Mouse (Mus musculus): ENCODE data around the gene Copz1. TPM values are rescaled to one million over a fixed set of nuclear protein-coding genes. Genes with fewer than 3 reads are reported as not detected.

Gene Copz1
- polyA plus RNA-seq, 1 experiment from 2014 or later, result 300 TPM

DNA sequence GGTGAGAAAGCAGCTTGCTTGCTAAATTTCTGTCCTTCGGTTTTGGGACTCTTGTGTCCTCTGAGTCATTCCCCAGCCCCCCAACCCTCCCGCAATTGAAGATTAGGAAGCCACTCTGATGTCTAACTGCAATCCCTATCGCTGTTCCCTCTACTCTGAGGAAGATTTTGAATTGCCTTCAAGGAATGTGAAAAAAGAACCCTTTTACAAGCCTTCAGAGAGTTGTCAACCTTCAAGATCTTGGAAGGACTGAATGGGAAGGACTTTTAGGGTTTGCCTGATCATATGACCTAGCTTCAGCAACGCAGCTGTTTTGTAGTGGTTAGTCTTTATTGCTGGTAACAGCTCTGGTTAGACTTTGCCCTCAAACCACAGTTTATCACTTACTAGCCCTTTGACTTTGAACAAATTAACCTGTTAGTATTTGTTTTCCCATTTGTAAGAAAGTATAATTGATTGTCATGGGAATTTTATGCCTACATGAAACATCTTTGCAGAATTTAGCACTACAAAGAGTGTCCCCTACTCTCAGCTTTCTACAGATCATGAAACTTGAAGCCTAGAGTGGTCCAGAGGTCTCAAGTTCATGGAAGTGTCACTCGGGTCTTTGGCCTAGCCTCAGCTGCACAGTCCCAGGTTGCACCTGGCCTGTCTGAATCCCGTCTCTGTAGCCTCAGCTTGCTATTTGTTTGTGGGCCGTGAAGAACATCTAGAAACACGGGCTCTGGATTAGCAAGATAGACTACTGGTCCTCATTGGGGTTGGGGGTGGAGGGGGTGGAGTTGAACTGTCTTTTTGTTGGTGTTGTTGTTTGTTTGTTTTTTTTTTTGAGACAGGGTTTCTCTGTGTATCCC is 33.5 kb downstream of the Copz1 start:
- ATAC-seq (replicated peaks; ENCODE audit: low FRiP score), result no peak
- H3K4me2 ChIP-seq, result peak overlapping the region; percentile 77
- H3K4me3 ChIP-seq (replicated peaks), result peak overlapping the region; percentile 48
- WGBS, result 21% methylated on average over 8 of the region's 8 CpGs
- H3K4me1 ChIP-seq, result peaks cover 92% of the 10 kb centered on the region
- H3K9me3 ChIP-seq (replicated peaks), result no peaks in the 10 kb centered on the region
- no peaks in the 10 kb centered on the region for H3K27me3 ChIP-seq
- peak overlapping the region; percentile 41 for H3K9ac ChIP-seq
- H3K27ac ChIP-seq, result peak overlapping the region; percentile 98
- no peaks in the 10 kb centered on the region for H3K36me3 ChIP-seq

GRCm38 (mm10) chr15:103307125-103307524 is 34.6 kb downstream of the Copz1 start:
- no peak for ATAC-seq (replicated peaks; ENCODE audit: low FRiP score)
- Histone ChIP-seq H3K36me3 (no peaks in the 10 kb centered on the region), H3K9ac (peak overlapping the region; percentile 22; the same call in 1 of the 2 replicates), H3K4me3 (replicated peaks) (no peak overlapping the region), H3K4me1 (peaks cover 81% of the 10 kb centered on the region), H3K9me3 (replicated peaks) (no peaks in the 10 kb centered on the region), H3K4me2 (peak overlapping the region; percentile 28; the same call in 1 of the 2 replicates), H3K27ac (peak overlapping the region; percentile 98), H3K27me3 (no peaks in the 10 kb centered on the region)
- 3% methylated on average over 7 of the region's 7 CpGs for WGBS

DNA sequence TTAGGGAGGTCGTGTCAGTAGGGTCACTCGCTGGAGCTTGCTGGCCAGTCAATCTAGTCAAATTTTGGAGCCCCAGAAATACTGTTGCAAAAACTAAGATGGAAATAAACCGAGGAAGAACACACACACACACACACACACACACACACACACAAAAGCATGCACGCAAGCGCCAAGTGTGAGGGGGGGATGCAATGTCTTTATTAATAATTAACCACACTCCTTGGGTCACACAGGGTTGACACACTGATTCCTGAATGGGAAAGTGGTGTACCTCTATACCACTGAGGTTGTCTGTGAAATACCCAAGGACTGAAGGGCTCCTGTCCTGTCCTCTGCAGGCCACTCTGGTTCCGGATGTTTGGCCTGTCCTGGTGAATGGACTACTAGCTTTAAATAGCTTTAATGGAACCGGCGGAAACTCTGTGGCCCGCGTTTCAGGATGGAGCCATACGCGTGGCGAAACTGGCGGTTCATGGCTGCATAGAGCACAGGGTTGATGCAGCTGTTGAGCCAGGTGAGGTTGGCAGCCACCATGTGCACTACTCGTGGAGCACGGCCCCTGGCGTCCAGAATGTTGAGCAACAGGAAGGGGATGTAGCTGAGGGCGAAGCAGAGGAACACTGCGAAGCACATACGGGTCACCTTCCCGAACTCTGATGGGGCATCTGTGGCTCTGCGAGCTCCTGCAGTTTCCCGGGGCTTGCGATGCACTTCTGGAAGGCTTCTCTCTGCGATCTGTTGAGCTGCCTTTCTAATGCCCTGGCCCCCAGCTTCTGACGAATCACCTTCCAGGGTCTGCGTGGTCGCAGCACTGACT is 35.8 kb downstream of the Copz1 start:
- H3K9ac ChIP-seq, result no peak overlapping the region
- peak overlapping the region; percentile 40 for H3K4me2 ChIP-seq
- ATAC-seq (replicated peaks; ENCODE audit: low FRiP score), result no peak
- no peaks in the 10 kb centered on the region for H3K36me3 ChIP-seq
- 44% methylated on average over 28 of the region's 28 CpGs for WGBS
- H3K9me3 ChIP-seq (replicated peaks), result no peaks in the 10 kb centered on the region
- no peaks in the 10 kb centered on the region for H3K27me3 ChIP-seq
- H3K4me1 ChIP-seq, result peaks cover 70% of the 10 kb centered on the region
- peak overlapping the region; percentile 7; the same call in 1 of the 2 replicates for H3K4me3 ChIP-seq (replicated peaks)
- peak overlapping the region; percentile 15 for H3K27ac ChIP-seq

DNA sequence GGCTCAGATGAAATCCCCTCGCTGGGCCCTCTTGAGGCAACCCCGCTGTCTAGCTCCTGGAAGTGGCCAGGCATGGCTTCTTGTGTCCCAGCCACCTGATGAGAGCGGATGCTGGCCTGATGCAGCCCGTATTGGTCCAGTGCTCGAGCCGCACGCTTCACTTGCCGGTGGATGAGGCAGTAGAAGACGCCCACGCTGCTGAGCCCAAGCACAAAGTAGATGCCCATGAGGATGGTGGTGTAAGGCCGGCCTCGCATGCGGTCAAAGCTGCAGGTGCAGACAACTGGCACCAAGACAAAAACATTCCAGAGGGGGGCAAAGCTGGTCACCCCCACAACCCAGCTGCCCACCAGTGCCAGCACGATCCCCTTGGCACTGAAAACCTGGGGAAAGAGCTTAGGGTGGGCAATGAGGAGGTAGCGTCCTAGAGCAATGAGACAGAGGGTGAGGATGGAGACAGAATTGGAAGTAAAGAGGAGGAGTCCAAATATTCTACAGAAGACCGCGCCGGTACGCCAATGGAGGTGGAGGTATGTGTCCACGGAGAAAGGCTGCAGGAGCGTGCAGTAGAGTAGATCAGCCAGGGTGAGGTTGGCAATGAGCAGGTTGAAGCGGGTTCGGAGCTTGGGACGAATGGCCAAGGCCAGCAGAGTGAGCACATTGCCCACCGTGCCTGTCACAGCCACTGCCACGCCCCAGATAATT is 36.5 kb downstream of the Copz1 start:
- ATAC-seq (replicated peaks; ENCODE audit: low FRiP score), result no peak
- peaks cover 67% of the 10 kb centered on the region for H3K4me1 ChIP-seq
- peak overlapping the region; percentile 7; the same call in 1 of the 2 replicates for H3K4me3 ChIP-seq (replicated peaks)
- no peaks in the 10 kb centered on the region for H3K27me3 ChIP-seq
- H3K9ac ChIP-seq, result no peak overlapping the region
- H3K4me2 ChIP-seq, result peak overlapping the region; percentile 40
- H3K36me3 ChIP-seq, result no peaks in the 10 kb centered on the region
- peak overlapping the region; percentile 15; the same call in 1 of the 2 replicates for H3K27ac ChIP-seq
- WGBS, result 60% methylated on average over 26 of the region's 26 CpGs
- no peaks in the 10 kb centered on the region for H3K9me3 ChIP-seq (replicated peaks)

GRCm38 (mm10) chr15:103310365-103310910 is 37.9 kb downstream of the Copz1 start, which contains the start of gene Gpr84:
TSS of gene Gpr84 (minus strand) at chr15:103310612.
- Histone ChIP-seq H3K9me3 (replicated peaks) (no peaks in the 10 kb centered on the region), H3K36me3 (peaks cover 4% of the 10 kb centered on the region; the same call in 1 of the 2 replicates), H3K4me3 (replicated peaks) (no peak within 1 kb of the TSS), H3K9ac (no peak within 1 kb of the TSS), H3K4me1 (peaks cover 72% of the 10 kb centered on the region), H3K4me2 (no peak within 1 kb of the TSS), H3K27me3 (no peaks in the 10 kb centered on the region), H3K27ac (peak within 1 kb of the TSS; percentile 63)
- WGBS, result 41% methylated on average over 6 of the region's 6 CpGs
- ATAC-seq (replicated peaks; ENCODE audit: low FRiP score), result no peak

- H3K27me3 ChIP-seq, result no peaks in the 10 kb centered on the region
- H3K4me2 ChIP-seq, result peak overlapping the region; percentile 61
- H3K4me3 ChIP-seq (replicated peaks), result no peak overlapping the region
- ATAC-seq (replicated peaks; ENCODE audit: low FRiP score), result no peak
- H3K4me1 ChIP-seq, result peaks cover 62% of the 10 kb centered on the region
- whole genome bisulfite sequencing, result 11% methylated on average over 18 of the region's 18 CpGs
- H3K36me3 ChIP-seq, result peaks cover 27% of the 10 kb centered on the region
- H3K9me3 ChIP-seq (replicated peaks), result no peaks in the 10 kb centered on the region
- H3K9ac ChIP-seq, result no peak overlapping the region
- no peak overlapping the region for H3K27ac ChIP-seq
Measured at GRCm38 (mm10) chr15:103313495-103314095, 41.1 kb downstream of the Copz1 start.

DNA sequence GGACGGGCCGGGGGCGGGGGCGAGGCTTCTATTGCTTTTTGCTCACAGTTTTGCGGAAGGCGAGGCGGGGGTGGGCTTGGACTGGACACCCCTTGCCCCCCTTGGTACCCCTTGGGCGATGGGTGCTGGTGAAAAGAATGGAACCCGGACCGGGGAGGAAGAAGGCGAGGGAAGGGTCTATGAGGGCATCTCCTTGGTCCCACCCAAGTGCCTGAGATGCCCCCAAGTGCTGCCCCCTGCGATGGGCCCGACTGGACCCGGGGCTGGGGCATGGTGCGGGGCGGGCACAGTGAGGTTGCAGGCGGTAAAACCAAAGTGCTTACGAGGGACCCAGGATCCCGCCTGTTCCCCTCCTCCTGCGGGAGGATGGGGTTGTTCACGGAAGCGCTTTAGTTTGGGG is 41.7 kb downstream of the Copz1 start:
- no peak for ATAC-seq (replicated peaks; ENCODE audit: low FRiP score)
- Histone ChIP-seq H3K36me3 (peaks cover 32% of the 10 kb centered on the region), H3K4me2 (peak overlapping the region; percentile 61), H3K4me3 (replicated peaks) (peak overlapping the region; percentile 34), H3K27ac (no peak overlapping the region), H3K27me3 (no peaks in the 10 kb centered on the region), H3K9ac (no peak overlapping the region), H3K9me3 (replicated peaks) (no peaks in the 10 kb centered on the region), H3K4me1 (peaks cover 62% of the 10 kb centered on the region)
- 45% methylated on average over 22 of the region's 22 CpGs for WGBS

GRCm38 (mm10) chr15:103315011-103315502 is 42.5 kb downstream of the Copz1 start:
- Histone ChIP-seq H3K4me3 (replicated peaks) (peak overlapping the region; percentile 34), H3K9me3 (replicated peaks) (no peaks in the 10 kb centered on the region), H3K4me2 (peak overlapping the region; percentile 61), H3K4me1 (peaks cover 55% of the 10 kb centered on the region), H3K27me3 (no peaks in the 10 kb centered on the region), H3K36me3 (peaks cover 35% of the 10 kb centered on the region), H3K27ac (peak overlapping the region; percentile 74), H3K9ac (peak overlapping the region; percentile 33; the same call in 1 of the 2 replicates)
- peak; percentile 72 for ATAC-seq (replicated peaks; ENCODE audit: low FRiP score)
- 5% methylated on average over 18 of the region's 18 CpGs for WGBS

DNA sequence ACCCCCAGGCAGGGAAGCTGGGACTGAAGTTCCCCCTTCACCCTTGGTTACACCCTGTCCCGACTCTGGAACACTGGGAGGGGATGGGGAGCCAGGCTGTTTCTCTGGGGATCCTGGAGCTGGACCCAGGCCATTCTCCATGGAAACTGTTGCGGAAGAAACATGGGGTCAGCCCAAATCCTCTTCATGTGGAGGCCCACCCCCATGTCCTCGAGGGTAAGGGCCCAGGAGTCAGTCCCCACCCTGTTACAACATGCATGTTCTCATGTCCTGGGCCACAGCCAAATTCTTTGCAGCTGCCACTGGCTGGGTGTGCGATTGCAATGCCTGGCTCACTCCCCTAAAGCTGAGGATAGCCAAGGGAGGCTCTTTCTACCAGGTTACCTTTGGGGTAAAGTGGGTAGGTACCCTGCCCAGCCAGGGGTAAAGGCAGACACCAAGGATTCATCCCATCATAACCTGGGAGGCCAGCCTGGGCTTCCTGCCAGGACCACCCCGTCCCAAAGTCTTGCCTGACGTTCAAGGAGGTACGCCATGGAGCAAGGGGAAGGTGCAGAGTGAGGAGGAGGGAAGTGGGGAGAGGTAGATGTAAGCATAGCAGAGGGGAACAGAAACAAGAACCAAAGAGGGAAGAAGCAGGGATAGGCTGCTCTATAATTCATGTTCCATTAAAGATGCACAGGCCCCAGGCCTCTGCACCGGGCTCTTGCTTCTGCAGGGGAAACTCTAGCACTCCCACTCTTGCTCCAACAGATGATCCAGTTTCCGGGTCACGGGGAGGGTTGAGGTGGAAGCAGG is 43.7 kb downstream of the Copz1 start:
- Histone ChIP-seq H3K9me3 (replicated peaks) (no peaks in the 10 kb centered on the region), H3K4me3 (replicated peaks) (no peak overlapping the region), H3K27me3 (no peaks in the 10 kb centered on the region), H3K4me2 (no peak overlapping the region), H3K27ac (no peak overlapping the region), H3K9ac (no peak overlapping the region), H3K4me1 (peaks cover 53% of the 10 kb centered on the region), H3K36me3 (peaks cover 35% of the 10 kb centered on the region)
- 62% methylated on average over 10 of the region's 10 CpGs for whole genome bisulfite sequencing
- no peak; the same call in 1 of the 2 replicates for ATAC-seq (replicated peaks; ENCODE audit: low FRiP score)

GRCm38 (mm10) chr15:103317120-103317519 is 44.6 kb downstream of the Copz1 start:
- no peaks in the 10 kb centered on the region for H3K27me3 ChIP-seq
- no peak overlapping the region for H3K27ac ChIP-seq
- no peak overlapping the region for H3K4me3 ChIP-seq (replicated peaks)
- H3K9ac ChIP-seq, result no peak overlapping the region
- no peak overlapping the region for H3K4me2 ChIP-seq
- H3K9me3 ChIP-seq (replicated peaks), result no peaks in the 10 kb centered on the region
- ATAC-seq (replicated peaks; ENCODE audit: low FRiP score), result no peak
- H3K4me1 ChIP-seq, result peaks cover 63% of the 10 kb centered on the region
- peaks cover 35% of the 10 kb centered on the region for H3K36me3 ChIP-seq

Measured in kidney, embryonic 15.5 days (tissue).